Mouse (Mus musculus) heart, embryonic 14.5 days (tissue): ENCODE data around the gene Ang. TPM values are rescaled to one million over a fixed set of nuclear protein-coding genes. Genes with fewer than 3 reads are reported as not detected.
"Not testable (repeated sequence)": the region's sequence is repeated elsewhere in the genome, so short reads cannot be mapped to it uniquely, and the experiment has no call there.

Experiments used
- ATAC-seq: fragments of 200-750 bp; cut with Nextera tagmentation; 2 replicates; pipeline ENCODE4 v1.8.0; 2017; ENCODE audit warnings: low read depth, moderate TSS enrichment; ENCODE audit not compliant: insufficient number of reproducible peaks, insufficient read depth, low FRiP score
- H3K27ac ChIP-seq, 2 experiments: fragments of 200-500 bp in 1 of 2; fragments of 300-500 bp in 1 of 2; sonication (generic) in 1 of 2; replicated peaks in 1 of 2; 2 replicates each; pipeline ENCODE4 v1.5.1; 2012 to 2014; ENCODE audit warnings: low read depth in 2 of 2, low read length in 2 of 2, control low read depth in 1 of 2, mild to moderate bottlenecking in 1 of 2, mixed read lengths in 1 of 2; ENCODE audit not compliant: control insufficient read depth in 1 of 2, insufficient read depth in 1 of 2
- H3K27me3 ChIP-seq: fragments of 300-500 bp; sonication (generic); 2 replicates; pipeline ENCODE4 v1.6.1; 2014; ENCODE audit warnings: mild to moderate bottlenecking, low read length, control low read depth; ENCODE audit not compliant: control insufficient read depth, insufficient read depth
- H3K36me3 ChIP-seq: fragments of 300-500 bp; sonication (generic); 2 replicates; pipeline ENCODE4 v1.6.1; 2014; ENCODE audit warnings: mild to moderate bottlenecking, control low read depth, low read length, mixed read lengths; ENCODE audit not compliant: control insufficient read depth, insufficient read depth
- H3K4me1 ChIP-seq, 2 experiments: fragments of 200-500 bp in 1 of 2; fragments of 300-500 bp in 1 of 2; sonication (generic) in 1 of 2; 2 replicates each; pipeline ENCODE4 v1.6.1; 2012 to 2014; ENCODE audit warnings: low read length in 2 of 2, control low read depth in 1 of 2, mixed read lengths in 1 of 2; ENCODE audit not compliant: control insufficient read depth in 2 of 2, insufficient read depth in 2 of 2
- H3K4me2 ChIP-seq: fragments of 300-500 bp; sonication (generic); 2 replicates; pipeline ENCODE4 v1.6.1; 2014; ENCODE audit warnings: mild to moderate bottlenecking, low read length
- H3K4me3 ChIP-seq, 2 experiments: fragments of 200-500 bp in 1 of 2; fragments of 300-500 bp in 1 of 2; sonication (generic) in 1 of 2; 2 replicates each; pipeline ENCODE4 v1.5.1; 2012 to 2014; ENCODE audit warnings: low read length in 2 of 2, mild to moderate bottlenecking in 2 of 2, control low read depth in 1 of 2, low read depth in 1 of 2, moderate library complexity in 1 of 2; ENCODE audit not compliant: control insufficient read depth in 1 of 2, insufficient read depth in 1 of 2
- H3K9ac ChIP-seq: fragments of 300-500 bp; sonication (generic); 2 replicates; pipeline ENCODE4 v1.6.1; 2014; ENCODE audit warnings: mild to moderate bottlenecking, low read length
- H3K9me3 ChIP-seq: fragments of 300-500 bp; sonication (generic); 2 replicates; pipeline ENCODE4 v1.6.1; 2016; ENCODE audit warnings: low read length, control low read depth; ENCODE audit not compliant: control insufficient read depth
- WGBS: fragments of 180-500 bp; shearing (Covaris S2); extraction: QIAGEN DNeasy Blood & Tissue Kit; methylation state at CpG from one replicate; pipeline ENCODE4 v1.1.7; 2014; 5-methylcytosine and 5-hydroxymethylcytosine counted together
- polyA plus RNA-seq: library from polyadenylated mRNA; unstranded; fragments of >200 nt; fragmentation: Nextera tagmentation; extraction: Ambion mirVana; gene quantifications from 2 replicates; pipeline ENCODE4 v1.2.1, GENCODE M21; 2014

Ang gene
- polyA plus RNA-seq, 1 experiment from 2014 or later: 4.8 TPM

DNA sequence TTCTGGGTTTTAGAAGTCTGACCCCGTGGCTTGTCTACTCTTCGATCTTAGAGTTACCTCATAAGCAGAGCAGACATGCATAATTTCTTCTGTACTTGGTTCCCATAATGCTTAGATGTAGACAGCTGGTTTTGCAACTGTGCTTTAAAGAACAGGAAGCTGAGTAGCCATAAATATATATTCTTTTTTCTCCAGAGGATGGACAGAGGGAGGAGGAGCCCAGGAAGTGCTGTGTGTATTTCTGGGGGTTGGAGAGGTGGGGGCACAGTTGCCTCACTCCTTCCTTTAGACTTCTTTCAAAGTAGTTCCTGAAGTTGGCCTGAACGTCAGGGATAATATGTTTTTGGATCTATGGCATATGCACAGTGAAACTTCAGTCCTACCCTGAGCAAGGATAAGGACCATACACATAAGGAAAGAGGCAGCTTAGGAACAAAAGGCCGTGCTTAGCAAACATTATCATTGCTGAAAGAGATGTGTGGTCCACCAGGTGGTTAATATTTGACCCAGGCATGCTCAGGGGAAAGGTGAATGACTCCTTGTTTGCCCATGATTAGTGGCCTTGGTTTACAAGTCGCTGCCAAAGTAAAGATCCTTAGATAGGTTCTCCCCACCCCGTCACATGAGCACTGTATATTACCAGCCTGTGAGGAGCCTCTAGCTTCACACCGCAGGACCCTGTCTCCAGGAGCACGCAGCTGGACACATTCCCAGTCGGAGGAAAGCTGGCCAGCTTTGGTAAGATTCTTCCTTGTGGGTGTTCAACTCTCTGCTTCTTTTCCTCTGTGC, 5.0 kb downstream of the Ang start:
- H3K4me2 ChIP-seq: no peak overlapping the region
- H3K9me3 ChIP-seq: no peaks in the 10 kb centered on the region
- 63% methylated on average over 9 of the region's 9 CpGs for WGBS
- no peak overlapping the region for H3K9ac ChIP-seq
- no peaks in the 10 kb centered on the region for H3K27me3 ChIP-seq
- H3K27ac ChIP-seq: no peak overlapping the region
- H3K4me3 ChIP-seq: no peak overlapping the region
- peaks cover 5 to 10% of the 10 kb centered on the region in 2 experiments; a peak in 3 of 4 replicates for H3K4me1 ChIP-seq
- no peak for ATAC-seq
- H3K36me3 ChIP-seq: no peaks in the 10 kb centered on the region

DNA sequence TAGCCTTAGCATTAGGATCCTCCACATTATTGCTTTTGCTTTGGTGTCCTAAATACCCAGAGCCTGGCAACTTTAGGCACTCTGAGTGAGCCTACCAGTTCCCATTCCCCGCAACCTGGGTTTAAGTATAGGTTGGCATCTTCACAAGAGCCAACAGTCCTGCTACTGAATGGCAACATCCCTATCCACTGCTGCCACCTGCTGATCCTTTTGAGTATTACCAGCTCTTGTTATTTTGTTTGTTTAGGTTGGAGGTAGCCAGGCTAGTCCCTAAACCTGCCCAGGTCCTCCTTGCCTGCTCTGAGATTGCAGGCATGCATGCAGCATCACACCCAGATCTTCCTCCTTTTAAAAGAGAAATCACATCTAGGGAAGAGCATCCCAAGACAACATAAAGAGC, 7.3 kb downstream of the Ang start:
- H3K36me3 ChIP-seq, H3K9me3 ChIP-seq, H3K27me3 ChIP-seq, H3K4me1 ChIP-seq, H3K4me3 ChIP-seq, H3K9ac ChIP-seq, H3K4me2 ChIP-seq, H3K27ac ChIP-seq, ATAC-seq: not testable (repeated sequence)
- 32% methylated on average over 1 of the region's 1 CpGs for WGBS

DNA sequence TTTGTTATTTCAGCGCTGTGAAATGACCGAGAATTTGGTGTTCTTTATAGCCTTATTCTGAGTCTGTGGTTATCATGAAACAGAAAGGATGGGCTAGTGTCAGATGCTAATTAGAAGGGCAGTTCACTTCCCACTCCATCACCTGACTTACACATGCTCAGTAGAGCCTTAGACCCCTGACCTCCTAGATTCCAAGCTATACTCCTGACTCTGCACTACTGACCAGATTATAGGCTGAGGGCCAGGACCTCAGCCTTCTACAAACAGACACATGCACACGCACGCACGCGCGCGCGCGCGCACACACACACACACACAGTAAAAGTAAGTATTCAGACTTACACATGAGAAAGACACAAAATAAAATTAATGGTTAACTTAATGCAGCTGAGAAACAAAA, 8.0 kb downstream of the Ang start:
- Histone ChIP-seq H3K9ac (no peak overlapping the region), H3K9me3 (no peaks in the 10 kb centered on the region), H3K36me3 (no peaks in the 10 kb centered on the region), H3K4me2 (no peak overlapping the region), H3K27ac (no peak overlapping the region), H3K27me3 (no peaks in the 10 kb centered on the region), H3K4me1 (no peaks in the 10 kb centered on the region), H3K4me3 (no peak overlapping the region)
- ATAC-seq: no peak
- WGBS: 91% methylated on average over 11 of the region's 11 CpGs

DNA sequence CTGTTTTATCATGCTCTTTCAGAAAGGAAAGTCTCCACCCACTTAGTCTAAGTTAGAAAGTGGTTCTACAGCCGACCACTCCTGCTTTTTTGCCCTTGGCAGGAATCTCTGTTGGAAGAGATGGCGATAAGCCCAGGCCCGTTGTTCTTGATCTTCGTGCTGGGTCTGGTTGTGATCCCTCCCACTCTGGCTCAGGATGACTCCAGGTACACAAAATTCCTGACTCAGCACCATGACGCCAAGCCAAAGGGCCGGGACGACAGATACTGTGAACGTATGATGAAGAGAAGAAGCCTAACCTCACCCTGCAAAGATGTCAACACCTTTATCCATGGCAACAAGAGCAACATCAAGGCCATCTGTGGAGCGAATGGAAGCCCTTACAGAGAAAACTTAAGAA, 10.3 kb downstream of the Ang start:
- H3K9me3 ChIP-seq: no peaks in the 10 kb centered on the region
- H3K36me3 ChIP-seq: peaks cover 2% of the 10 kb centered on the region; the same call in 1 of the 2 replicates
- H3K4me1 ChIP-seq: no peaks in the 10 kb centered on the region
- no peak overlapping the region for H3K9ac ChIP-seq
- H3K27me3 ChIP-seq: no peaks in the 10 kb centered on the region
- no peak for ATAC-seq
- H3K27ac ChIP-seq: no peak overlapping the region
- 60% methylated on average over 9 of the region's 9 CpGs for WGBS
- no peak overlapping the region for H3K4me2 ChIP-seq
- H3K4me3 ChIP-seq: no peak overlapping the region

DNA sequence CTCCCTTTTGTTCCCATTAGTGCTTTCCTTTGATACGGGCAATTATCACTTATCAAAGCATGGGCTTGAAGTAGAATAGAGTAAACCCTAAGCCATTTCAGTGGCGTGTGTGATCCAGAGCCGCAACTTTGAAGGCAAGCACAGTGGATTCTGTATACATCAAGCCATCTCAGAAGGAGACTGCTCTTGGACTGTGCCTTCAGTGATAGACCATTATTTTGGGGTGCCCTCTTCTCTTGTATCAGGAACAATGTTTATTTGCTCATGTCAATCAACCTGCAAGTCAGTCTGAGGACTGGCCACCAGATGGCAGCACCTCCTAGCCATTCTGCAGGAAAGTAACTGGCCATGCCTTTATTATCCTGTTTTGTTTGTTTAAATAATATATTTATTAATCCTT, 12.3 kb downstream of the Ang start:
- Histone ChIP-seq H3K36me3 (peaks cover 2% of the 10 kb centered on the region; the same call in 1 of the 2 replicates), H3K4me2 (no peak overlapping the region), H3K9me3 (no peaks in the 10 kb centered on the region), H3K4me3 (no peak overlapping the region), H3K9ac (no peak overlapping the region), H3K4me1 (no peaks in the 10 kb centered on the region), H3K27ac (no peak overlapping the region), H3K27me3 (no peaks in the 10 kb centered on the region)
- no peak for ATAC-seq
- 51% methylated on average over 3 of the region's 3 CpGs for WGBS

DNA sequence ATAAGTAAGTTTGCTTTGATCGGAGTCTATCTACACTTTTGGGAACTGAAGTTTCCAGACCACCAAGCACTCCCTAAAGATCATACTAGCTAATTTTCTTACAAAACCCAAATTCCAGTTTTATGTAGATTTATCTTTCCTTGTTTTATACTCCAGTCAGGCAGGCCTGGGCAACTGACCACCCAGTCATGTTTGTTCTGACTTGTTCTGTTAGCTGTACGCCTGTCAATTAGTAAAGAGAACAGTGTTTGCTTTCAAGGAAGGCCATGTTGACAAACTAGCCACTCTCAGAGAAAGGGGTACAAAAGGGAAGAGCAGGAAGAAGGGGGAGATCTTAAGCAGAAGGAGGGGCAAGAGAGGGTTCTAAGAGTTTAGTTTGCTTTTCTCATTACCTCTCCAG, 13.4 kb downstream of the Ang start:
- H3K27ac ChIP-seq: no peak overlapping the region
- no peak overlapping the region for H3K4me3 ChIP-seq
- no peaks in the 10 kb centered on the region for H3K27me3 ChIP-seq
- no peak for ATAC-seq
- H3K9ac ChIP-seq: no peak overlapping the region
- H3K4me2 ChIP-seq: no peak overlapping the region
- H3K36me3 ChIP-seq: peaks cover 2% of the 10 kb centered on the region; the same call in 1 of the 2 replicates
- H3K4me1 ChIP-seq: no peaks in the 10 kb centered on the region
- WGBS: 89% methylated on average over 2 of the region's 2 CpGs
- H3K9me3 ChIP-seq: no peaks in the 10 kb centered on the region

DNA sequence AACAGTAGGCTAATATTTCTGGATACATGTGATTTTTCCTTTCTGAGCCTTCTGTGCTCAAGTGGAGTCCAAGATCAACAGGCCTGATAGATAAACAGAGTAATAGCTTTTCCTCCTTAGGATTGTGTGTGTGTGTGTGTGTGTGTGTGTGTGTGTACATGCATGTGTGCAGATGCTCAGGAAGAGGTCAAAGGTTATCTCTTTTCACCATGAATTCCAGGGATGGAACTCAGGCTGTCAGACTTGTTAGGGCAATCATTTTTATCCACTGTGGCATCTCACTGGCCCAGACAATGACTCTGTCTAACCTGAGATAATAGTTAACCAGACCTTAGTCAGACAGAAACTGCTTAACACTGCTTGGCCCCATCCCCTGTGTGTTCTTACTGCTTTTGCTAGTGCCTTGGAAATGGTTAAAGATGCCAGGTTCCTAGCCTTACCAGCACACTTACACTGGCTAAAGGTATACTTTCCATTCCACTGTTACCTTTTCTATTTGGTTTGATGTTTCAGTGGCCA, 15.6 kb downstream of the Ang start:
- H3K9me3 ChIP-seq: no peaks in the 10 kb centered on the region
- no peak overlapping the region for H3K9ac ChIP-seq
- H3K4me3 ChIP-seq: no peak overlapping the region
- H3K4me2 ChIP-seq: no peak overlapping the region
- H3K36me3 ChIP-seq: peaks cover 2% of the 10 kb centered on the region; the same call in 1 of the 2 replicates
- no peaks in the 10 kb centered on the region for H3K27me3 ChIP-seq
- ATAC-seq: no peak
- H3K27ac ChIP-seq: no peak overlapping the region
- H3K4me1 ChIP-seq: peaks cover 0 to 1% of the 10 kb centered on the region in 2 experiments; a peak in 1 of 4 replicates
